Mouse (Mus musculus): ENCODE measurements around the gene Zfp84.
"Not testable (repeated sequence)": the region's sequence is repeated elsewhere in the genome, so short reads cannot be mapped to it uniquely, and the experiment has no call there.

Zfp84 gene

DNA sequence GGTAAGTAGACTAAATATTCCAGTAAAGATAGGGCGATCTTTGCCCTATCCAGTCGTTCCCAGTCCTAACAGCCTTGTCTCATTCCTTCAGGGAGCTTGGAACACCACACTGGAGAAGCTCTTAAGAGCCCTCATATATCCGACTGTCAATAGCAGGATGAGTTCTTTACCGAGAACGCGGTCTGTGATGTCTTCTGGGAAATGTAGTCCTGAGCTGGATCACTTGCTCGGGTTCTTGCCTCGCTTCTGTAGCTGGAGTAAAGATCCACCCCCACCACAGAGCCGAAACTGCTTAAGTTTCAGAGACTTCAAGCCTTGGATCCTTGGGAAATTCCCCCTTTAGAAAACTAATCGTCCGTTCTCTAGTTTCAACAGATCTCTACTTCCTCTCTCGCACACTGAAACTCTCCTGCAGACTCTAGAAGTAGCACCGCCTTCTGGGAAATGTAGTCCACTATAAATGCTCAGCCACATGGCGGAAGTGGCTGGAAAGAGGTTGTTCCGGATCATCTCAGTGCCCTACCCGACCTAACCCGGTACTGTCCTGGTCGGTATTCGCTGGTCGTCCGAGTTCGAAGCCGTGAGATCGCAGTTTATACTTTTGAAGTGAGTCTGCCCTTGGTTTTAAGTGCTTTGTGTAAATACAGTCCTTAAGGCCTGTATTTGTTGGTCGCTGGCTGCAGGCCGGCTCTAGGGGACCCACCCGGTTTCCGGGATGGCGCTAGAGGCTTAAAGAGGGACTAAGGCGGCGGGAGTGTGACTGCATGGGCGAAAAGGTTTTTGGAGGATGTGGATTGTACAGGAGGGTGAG, at the start of gene Zfp84:
TSS of gene Zfp84 (plus strand) at position 463 of the 811 bp plus-strand sequence.
- DNase-seq (ENCODE audit: low spot score) = peak; percentile 77

DNA sequence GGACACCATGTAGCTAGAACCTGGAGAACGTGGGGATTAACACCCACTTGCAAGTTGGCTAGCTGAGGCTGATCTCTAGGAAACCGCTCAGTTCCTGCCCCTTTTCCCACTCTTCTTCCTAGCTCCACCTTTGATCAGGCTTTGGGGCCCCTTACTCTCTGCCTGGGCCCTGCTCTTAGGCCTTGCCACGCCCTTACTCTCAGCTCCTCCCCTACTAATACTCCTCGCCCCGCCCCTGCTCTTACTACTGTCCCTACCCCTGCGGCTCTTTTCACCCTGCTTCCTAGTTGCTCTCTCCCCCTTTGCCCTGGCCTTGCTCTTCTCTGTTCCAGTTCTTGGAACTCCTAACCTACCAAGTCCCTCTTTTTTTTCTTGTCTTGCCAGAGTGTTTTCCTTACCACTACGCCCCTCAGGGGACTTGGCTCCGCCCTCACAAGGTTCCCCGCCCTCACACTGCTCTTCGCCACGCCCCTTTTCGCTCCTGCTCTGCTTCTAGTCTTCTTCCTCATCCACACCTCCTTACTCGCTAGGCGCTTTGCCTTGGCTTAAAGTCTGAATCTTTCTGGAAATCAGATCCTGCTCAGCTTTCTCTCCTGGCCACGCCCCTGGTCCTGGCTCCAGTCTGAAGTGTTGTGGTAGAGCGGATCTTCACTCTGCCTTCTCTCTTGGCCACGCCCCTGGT, 42.8 kb upstream of the Zfp84 start:
- peak; percentile 61 for DNase-seq (ENCODE audit: low spot score)

DNA sequence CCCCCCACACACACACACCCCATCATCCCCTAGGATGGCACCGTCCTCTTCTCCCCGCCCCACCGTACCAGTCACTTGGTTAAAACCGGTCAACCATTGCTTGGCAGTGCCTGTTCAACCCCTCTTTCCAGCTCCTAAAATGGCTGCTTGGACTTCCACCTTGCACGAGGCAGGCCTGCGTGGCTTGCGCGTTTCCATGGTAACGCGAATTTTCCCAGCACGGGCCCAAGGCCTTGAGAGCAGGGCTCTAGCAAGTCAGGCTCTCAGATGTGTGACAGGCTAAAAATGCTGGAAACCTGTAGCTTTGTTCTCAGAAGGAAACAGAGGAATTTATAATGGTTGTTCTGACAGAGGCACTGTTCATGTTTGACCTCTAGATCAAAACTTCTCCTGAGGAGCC, 41.5 kb upstream of the Zfp84 start, which contains the start of gene Catsperg2:
TSS of gene Catsperg2 (minus strand) at position 173 of the 400 bp plus-strand sequence.
- DNase-seq (ENCODE audit: low spot score) = not testable (repeated sequence)

DNA sequence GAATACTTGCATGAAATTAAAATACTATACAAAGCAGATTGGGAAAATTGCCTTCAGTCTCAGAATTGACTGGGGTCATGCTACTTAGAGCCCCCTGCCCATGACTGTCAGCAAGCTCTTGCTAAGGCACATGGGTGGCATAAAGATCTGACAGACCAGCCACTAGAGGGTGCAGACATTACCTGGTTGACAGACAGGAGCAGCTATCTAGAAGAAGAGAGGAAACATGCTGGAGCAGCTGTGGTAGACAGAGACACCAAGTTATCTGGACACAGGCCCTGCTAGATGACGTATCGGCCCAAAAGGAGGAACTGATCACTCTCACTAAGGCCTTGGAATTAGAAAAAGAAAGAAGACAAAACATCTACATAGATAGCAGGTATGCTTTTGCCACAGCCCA, 40.3 kb upstream of the Zfp84 start:
- no peak for DNase-seq (ENCODE audit: low spot score)

DNA sequence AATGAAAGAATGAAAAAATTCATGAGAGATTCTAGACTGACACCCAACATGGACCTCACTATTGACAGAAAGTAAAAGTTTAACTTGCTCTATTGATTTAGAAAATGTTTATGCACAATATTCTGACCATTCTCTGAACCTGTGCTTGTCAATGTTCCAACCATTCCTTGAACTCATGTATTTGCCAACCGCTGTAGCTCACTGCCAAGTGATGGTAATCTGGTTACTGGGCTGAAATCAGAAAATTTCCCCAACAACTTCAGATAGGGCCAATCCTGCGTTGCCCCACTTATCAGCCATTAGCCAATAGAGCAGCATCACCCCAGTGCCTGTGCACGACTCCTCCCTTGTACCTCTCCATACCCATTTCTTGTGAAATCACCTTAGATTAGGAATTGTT, 26.1 kb upstream of the Zfp84 start:
- no peak for DNase-seq (ENCODE audit: low spot score)

DNA sequence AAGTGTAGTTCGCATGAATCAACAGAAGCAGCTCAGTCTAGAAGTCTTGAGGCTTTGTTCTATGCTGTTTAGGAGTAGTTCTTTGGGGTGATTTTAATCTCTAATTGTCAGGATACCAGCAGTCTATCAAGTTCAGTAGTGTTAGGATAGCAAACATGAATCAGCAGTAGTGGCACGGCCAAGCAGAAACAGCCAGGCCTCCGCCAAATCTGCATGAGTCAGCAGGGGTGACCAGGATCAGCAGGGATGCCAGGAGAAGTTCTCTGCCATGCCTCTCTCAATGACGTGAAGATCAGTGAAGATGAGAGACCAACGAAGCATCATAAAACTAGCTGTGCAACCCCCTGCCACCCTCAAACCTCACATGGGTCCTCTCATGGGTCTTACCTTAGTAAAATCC, 7.9 kb upstream of the Zfp84 start:
- DNase-seq (ENCODE audit: low spot score) = no peak

DNA sequence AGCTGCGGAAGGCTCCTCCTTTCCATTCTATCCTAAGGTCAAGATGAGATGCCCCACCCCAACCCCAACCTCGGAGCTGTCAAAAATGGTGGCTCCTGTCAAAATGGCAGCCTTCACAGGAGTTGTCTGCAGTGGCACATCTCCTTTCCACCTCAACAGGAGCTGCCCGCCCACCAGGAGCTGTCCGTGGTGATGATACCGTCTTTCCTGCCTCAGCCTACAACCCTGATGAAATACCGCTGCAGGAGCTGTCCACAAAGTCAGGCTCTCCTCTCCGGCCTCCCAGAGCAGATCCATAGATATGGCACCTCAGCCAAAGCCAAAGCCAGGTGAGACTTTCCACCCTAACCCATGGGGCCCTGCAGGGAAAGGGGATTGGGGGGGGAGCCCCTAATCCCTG, 3.6 kb upstream of the Zfp84 start:
- DNase-seq (ENCODE audit: low spot score) = no peak

DNA sequence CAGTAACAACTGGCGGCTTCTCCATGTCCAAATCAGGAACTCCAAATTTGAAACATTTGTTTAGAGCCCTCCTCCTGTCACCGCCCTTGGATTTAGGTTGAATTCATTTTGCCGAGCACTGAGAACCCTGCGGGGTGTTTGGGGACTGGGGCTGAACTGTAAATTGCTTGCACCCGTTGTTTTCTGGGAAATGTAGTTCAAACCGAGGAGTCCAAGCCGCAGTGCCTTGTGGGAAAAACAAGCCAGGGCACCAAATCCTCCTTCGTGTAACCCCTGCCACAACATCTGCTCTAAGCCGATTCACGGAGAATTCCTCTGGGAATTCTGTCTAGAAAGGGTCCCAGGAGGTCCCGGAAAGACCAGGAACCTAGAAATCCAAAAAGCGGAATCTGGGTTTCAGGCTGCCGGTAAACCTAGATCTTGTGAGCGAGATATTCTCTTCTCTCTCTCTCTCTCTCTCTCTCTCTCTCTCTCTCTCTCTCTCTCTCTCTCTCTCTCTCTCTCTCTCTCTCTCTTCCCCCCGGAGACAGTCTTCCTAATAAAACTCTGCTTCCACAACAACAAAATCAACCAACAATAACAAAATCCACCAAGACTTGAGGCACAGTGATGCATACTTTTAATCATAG, 1.2 kb upstream of the Zfp84 start:
- DNase-seq (ENCODE audit: low spot score) = peak; percentile 88

DNA sequence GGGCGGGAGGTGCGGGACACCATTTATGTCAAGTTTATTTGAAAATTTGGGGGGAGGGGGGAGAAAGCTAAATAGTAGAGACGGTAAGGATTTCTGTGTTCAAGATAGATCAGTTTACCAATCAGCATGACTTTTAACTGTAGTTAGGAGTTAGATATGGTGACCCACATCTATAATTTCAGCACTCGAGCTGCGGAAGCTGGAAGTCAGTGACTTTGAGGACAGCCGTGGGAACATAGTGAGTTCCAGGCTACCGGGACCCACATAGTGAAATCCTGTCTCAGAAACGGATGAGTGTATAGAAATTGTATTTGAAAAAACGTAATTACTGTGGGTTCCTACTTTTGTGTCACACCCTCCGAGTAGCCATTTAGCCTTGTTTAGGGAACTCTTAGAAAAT, 628 bp downstream of the Zfp84 start:
- no peak for DNase-seq (ENCODE audit: low spot score)

DNA sequence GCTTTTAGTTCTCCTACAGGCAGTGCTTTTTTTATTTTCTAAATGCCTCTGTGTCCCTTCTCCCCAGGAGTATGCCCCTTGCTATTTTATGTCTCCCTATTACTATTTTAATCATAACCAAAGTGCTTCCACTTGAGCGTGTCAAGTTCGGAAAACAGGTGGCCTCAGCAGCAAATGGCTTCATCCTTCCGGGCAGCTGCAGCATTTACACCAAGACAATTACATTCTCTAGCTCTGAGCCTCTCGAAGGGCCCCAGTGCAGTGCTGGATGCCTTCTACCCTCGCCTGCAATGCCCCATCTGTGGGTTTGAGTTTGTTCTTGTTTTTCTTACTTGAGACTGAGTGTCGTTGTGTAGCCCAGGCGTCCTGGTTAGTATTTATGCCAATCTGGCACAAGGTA, 5.2 kb downstream of the Zfp84 start:
- DNase-seq (ENCODE audit: low spot score) = no peak

DNA sequence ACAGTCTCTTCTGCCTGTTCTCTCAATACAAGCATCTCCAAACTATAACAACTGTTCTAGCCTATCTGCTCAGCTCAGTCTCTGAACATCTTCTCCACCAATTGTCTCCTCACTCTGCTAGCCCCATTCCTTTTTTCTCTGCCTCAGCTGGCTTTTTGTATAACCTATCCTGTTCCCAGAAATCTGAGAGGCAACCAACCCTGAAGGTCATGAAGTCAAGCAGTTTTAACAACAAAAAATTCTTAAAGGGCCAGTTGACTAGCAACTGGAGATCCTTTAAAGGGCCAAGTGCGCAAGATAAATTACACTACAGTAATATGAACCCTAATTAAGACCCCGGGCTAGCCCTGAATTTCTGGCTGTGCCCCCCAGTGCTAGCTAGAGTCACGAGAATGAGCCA, 6.0 kb downstream of the Zfp84 start:
- DNase-seq (ENCODE audit: low spot score) = no peak

DNA sequence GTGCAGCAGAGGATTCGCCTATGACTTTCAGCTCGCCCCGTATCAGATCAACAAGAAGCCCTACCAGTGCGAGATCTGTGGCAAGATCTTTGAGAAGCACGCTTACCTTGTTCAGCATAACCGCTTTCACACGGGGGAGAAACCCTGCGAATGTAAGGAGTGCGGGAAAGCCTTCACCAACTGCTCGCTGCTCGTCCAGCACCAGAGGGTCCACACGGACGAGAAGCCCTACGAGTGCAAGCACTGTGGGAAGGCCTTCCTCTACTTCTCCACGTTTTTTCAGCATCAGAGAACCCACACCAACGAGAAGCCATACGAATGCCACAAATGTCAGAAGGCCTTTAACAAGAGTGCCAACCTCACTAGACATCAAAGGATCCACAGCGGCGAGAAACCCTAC, 8.2 kb downstream of the Zfp84 start:
- DNase-seq (ENCODE audit: low spot score) = no peak

DNA sequence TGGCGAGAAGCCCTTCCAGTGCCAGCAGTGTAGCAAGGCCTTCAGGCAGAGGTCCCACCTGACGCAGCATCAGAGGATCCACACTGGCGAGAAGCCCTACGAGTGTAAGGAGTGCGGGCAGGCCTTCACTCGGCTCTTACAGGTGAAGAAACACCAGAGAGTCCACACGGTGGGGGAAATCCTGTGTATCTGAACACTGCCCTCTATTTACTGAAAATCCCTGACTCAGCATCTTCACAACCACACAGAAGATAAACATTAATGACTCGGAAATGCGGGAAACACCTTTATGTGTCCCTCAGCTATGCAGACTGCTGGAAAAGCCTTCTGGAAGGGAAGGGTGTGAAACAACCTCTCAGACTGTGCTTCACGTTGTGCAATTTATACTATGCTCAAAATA, 9.0 kb downstream of the Zfp84 start:
- no peak for DNase-seq (ENCODE audit: low spot score)

DNA sequence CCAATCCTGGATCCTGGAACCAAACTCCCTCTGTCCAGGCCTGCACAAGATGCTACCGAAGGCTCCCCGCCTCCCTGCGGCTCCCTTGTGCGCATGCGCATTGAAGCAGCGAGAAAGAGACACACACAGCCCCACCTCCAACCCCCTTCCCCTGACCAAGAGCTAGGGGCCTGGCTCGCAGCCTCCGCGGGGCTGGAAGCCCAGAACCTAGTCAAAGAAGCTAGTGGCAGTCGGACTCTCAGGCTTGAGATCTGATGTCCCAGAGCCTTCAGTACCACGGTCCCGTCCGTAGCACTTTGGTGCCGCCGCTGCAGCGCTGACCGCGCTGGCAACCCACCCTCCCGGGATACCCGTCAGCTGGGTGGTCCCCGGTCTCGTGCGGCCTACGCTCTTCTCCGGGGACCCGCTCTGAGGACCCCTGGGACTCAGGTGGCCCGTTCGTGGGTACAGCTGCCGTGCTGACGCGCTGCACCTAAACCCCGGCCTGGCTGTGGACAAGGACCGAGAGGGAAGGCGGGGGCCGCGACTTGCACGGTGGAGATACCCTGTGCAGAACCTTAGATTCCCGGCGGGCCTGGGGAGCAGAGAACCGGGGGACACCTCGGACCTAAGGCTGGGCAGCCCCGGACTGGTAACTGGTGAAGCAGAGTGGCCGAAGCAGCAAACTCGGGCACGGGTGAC, 15.7 kb downstream of the Zfp84 start, which contains the start of gene Zfp30:
TSS of gene Zfp30 (plus strand) at position 128 of the 681 bp plus-strand sequence.
- DNase-seq (ENCODE audit: low spot score) = peak; percentile 85

DNA sequence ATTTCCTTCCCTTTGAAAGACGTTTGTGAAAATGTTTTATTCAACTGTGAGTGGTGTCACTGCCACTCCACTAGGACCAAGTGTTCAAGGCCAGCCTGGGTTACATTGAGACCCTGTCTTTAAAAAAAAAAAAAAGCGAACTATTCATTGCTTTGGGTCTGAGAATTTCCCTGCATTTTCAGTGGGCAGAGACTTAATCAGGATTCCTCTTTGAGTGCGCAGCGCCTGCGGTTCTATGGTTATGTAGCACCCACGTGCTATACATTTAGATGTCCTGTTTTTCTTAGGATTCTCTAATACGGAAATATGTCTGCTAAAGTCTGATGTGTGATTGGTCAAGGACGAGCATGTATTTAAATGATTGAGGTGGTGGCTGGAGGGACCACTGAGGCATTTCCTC, 16.7 kb downstream of the Zfp84 start:
- no peak for DNase-seq (ENCODE audit: low spot score)

DNA sequence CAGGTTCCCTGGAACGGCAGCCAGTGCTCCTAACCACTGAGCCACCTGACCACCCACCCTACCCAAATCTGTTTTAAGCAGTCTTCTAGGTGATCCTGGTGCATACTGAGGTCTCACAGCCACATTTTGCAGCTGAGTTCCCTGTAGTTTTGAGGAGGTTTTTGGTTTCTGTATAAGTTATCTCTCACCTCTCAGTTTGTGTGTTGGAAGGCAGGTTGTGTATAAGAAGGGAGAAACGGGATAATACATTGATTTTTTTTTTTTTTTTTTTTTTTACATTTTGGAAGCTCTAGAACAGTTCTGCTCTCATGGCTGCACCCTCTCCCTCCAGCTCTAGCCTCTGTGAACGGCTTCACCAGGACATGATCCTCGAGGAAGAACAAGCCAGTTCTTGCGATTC, 17.5 kb downstream of the Zfp84 start:
- DNase-seq (ENCODE audit: low spot score) = no peak

DNA sequence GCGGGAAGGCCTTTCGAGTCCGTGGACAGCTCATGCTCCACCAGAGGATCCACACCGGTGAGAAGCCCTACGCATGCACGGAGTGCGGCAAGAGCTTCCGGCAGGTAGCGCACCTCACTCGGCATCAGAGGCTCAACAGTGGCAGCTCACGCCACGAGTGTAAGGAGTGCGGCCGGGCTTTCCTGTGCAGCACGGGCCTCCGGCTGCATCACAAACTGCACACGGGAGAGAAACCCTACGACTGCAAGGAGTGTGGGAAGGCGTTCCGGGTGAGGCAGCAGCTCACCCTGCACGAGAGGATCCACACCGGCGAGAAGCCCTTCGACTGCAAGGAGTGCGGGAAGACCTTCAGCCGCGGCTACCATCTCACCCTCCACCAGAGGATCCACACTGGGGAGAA, 24.6 kb downstream of the Zfp84 start:
- DNase-seq (ENCODE audit: low spot score) = no peak

DNA sequence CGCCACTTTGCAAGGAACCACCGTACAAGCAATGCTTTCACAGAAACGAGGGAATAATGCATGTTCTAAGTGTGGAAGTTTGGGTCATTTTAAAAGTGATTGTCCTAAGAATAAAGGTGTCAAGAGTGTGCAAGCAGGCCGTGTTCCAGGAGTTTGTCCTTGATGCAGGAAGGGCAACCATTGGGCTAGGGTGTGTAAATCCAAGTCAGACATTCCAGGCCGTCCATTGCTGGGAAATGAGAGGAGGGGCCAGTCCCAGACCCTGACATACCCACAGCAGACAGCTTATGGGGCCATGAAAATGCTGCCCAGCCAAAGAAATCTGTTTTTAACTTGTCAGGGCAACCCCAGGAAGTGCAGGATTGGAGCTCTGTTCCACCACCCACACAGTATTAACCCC, 38.7 kb downstream of the Zfp84 start:
- DNase-seq (ENCODE audit: low spot score) = no peak

DNA sequence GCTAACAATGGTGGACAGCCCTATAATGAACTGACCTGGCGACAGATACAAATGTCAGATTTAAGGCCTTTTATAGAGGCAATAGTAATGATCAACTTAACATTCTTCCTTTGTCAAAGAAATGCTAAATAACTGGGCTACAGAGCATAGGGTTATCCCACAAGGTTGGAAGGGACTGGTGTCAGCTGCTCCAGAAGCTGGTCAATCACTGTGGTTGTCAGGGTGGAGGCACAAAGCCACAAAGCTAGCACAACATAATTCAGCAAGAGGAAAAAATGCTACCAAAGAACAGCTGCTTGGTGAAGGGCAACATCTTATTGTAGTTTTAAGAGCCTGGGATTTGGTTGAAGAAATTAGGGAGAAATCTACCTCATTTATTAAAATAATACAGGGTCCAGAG, 43.9 kb downstream of the Zfp84 start:
- no peak for DNase-seq (ENCODE audit: low spot score)

DNA sequence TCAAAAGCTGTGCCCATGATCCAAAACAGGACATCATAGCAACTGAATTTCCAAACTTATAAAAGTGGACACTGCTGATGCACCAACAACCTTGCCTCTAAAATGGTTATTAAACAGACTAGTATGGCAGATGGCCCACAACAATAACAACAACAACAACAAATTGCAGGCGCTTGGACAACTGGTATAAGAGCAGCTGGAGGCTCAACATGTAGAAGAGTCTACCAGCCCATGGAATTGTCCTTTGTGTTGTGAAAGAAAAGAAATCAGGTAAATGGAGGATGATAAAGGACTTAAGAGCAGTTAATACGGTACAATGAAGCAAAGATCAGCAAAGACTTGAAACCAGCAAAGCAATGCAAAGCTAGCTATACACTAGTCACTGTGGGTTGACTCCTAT, 46.0 kb downstream of the Zfp84 start:
- no peak for DNase-seq (ENCODE audit: low spot score)

DNA sequence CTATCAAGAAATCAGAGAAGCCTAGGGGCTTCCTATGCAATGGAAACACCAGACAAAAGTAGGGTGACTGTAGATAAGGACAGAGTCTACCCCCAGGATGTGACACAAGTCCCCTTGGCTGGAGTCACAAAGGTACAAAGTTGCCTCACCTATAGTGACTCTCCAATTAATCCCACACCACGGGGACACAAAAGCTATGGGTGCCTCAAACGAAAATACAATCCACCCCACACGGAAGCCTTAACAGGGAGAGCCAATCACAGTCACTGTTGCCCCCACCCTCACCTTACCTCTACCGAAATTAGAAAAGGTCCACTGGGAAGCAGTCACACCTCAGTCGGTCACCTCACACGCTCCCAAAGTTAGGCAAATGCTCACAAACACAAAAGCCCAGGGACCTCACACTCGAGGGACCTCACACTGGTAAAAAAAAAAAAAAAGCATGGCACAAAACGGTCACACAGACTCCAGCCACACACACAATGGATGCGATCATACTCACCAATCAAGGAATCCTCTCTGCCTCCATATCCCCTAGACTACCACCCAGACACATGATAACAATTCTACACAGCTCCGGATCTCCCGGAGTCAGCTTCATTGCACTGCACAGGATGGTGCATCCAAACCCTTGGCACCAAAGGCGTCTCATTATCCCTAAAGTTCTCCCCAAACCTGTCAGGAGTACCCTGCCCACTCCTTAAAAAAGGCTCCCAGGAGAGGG, 46.9 kb downstream of the Zfp84 start:
- DNase-seq (ENCODE audit: low spot score) = no peak

DNA sequence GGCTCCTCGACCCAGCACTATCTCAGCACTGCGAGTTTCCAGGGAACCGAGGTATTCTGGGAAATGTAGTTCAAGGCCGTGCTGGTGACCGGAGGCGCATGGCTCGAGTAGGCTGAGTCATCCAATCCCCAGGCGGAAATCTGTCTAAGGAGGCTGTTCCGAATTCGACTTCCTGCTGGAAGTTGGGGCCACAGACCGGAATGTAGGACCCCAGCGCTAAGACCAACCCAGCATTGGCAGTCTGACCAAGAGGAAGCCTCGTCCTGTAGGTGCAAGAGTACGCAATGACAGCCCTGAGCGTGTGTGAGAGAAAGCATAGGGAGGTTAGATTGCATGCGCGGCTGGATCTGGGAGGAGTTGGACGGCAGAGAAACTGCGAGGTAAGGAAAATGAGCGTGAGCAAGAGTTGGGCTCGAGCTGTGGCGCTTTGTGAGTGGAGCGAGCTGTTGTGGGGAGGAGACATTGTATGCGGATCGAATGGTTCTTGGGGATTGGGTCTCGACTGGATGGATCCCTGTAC, 47.6 kb downstream of the Zfp84 start, which contains the start of gene Zfp790:
TSS of gene Zfp790 (plus strand) at position 205 of the 520 bp plus-strand sequence.
- peak; percentile 75 for DNase-seq (ENCODE audit: low spot score)

All from testis, postnatal 10 days (tissue).